Mouse (Mus musculus): ENCODE measurements around the gene Il17c. TPM values are rescaled to one million over a fixed set of nuclear protein-coding genes. Genes with fewer than 3 reads are reported as not detected.

Gene Il17c
- polyA plus RNA-seq, 1 experiment from 2014 or later = not detected

DNA sequence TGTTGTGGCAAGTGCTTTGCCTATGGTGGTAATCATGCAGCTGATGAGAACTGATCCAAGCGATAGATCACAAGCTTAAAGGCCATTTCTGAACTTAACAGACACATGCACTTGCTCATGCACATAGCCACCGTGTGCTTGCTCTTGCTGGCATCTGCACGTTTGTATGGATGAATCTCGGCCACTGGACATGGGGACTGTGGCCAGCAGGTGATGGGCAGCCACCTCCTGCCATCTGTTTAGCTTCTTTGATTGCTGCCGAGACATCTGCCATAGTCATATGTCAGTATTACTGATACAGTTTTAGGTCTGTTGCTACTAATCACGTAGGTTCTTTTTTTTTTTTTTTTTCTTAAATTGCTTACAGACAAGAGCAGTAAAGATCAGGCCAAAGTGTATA, 26.5 kb upstream of the Il17c start:
- Histone ChIP-seq H3K4me1 (ENCODE audit: control insufficient read depth, insufficient read depth, low read length) (no peaks in the 10 kb centered on the region), H3K9ac (ENCODE audit: low read length) (no peak overlapping the region), H3K36me3 (ENCODE audit: control insufficient read depth, insufficient read depth, low read length) (peaks cover 24% of the 10 kb centered on the region), H3K4me3 (replicated peaks; ENCODE audit: low read length) (no peak overlapping the region), H3K27me3 (ENCODE audit: control insufficient read depth, insufficient read depth, low read length) (no peaks in the 10 kb centered on the region), H3K9me3 (replicated peaks; ENCODE audit: control insufficient read depth, low read length) (no peaks in the 10 kb centered on the region), H3K4me2 (ENCODE audit: low read depth, low read length) (no peak overlapping the region), H3K27ac (ENCODE audit: low read length) (no peak overlapping the region)
- 88% methylated on average over 6 of the region's 6 CpGs for WGBS
- ATAC-seq (ENCODE audit: insufficient read depth, low FRiP score) = no peak

DNA sequence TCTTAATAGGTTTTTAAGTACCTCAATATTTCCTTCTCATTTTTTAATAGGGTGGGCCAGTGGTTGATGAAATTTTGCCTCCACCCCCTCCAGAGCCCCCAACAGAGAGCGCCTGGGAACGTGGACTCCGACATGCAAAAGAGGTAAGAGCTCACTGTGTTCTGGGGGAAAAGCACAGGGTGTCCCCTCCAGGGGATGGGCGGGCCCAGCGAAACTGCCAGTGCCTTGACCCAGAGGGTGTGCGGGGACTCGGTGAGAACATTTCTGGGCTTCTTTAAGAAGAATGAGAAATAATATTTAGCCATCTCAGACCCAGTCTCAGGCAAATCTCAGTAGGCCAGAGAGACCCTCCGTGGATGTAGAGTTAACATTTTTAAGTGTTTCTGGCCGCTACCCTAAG, 23.6 kb upstream of the Il17c start:
- no peak overlapping the region for H3K9ac ChIP-seq (ENCODE audit: low read length)
- no peak for ATAC-seq (ENCODE audit: insufficient read depth, low FRiP score)
- H3K9me3 ChIP-seq (replicated peaks; ENCODE audit: control insufficient read depth, low read length) = no peaks in the 10 kb centered on the region
- H3K27ac ChIP-seq (ENCODE audit: low read length) = no peak overlapping the region
- peaks cover 34% of the 10 kb centered on the region for H3K36me3 ChIP-seq (ENCODE audit: control insufficient read depth, insufficient read depth, low read length)
- H3K27me3 ChIP-seq (ENCODE audit: control insufficient read depth, insufficient read depth, low read length) = no peaks in the 10 kb centered on the region
- 92% methylated on average over 9 of the region's 9 CpGs for WGBS
- no peaks in the 10 kb centered on the region for H3K4me1 ChIP-seq (ENCODE audit: control insufficient read depth, insufficient read depth, low read length)
- H3K4me3 ChIP-seq (replicated peaks; ENCODE audit: low read length) = no peak overlapping the region
- no peak overlapping the region for H3K4me2 ChIP-seq (ENCODE audit: low read depth, low read length)

DNA sequence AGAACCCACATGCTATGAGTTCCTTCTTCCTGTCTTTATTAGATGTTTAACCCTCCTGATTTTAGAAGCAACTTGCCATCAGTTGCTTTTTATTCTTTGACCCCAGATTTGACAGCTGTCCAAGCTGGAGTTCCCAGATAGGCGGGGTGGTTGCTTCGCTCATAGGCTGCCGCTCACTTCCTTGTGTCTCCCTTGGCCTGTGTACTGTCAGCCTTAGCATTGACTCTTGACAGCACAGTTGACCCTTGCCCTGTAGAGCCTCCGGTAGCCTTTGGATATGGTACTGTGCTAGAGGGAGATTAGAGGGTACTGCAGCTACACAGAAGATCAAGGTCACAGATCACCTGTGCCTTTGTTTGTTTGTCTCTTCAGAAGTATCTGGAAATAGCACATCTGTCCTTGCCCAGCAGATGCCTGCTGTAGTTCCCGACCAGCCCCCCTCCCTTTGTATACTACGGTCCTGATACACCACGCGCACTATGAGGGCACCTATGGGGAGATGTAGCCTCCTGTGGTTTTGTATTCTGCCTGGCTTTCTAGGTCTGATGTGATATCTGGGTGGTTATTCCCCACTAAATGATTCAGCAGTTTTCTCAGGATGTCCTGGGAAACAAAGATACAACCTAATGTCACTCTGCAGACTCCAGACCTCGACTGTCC, 16.5 kb upstream of the Il17c start:
- Histone ChIP-seq H3K4me3 (replicated peaks; ENCODE audit: low read length) (no peak overlapping the region), H3K27ac (ENCODE audit: low read length) (no peak overlapping the region), H3K9me3 (replicated peaks; ENCODE audit: control insufficient read depth, low read length) (no peaks in the 10 kb centered on the region), H3K4me1 (ENCODE audit: control insufficient read depth, insufficient read depth, low read length) (no peaks in the 10 kb centered on the region), H3K27me3 (ENCODE audit: control insufficient read depth, insufficient read depth, low read length) (no peaks in the 10 kb centered on the region), H3K4me2 (ENCODE audit: low read depth, low read length) (no peak overlapping the region), H3K9ac (ENCODE audit: low read length) (no peak overlapping the region), H3K36me3 (ENCODE audit: control insufficient read depth, insufficient read depth, low read length) (peaks cover 38% of the 10 kb centered on the region)
- ATAC-seq (ENCODE audit: insufficient read depth, low FRiP score) = no peak
- WGBS = 84% methylated on average over 9 of the region's 9 CpGs

DNA sequence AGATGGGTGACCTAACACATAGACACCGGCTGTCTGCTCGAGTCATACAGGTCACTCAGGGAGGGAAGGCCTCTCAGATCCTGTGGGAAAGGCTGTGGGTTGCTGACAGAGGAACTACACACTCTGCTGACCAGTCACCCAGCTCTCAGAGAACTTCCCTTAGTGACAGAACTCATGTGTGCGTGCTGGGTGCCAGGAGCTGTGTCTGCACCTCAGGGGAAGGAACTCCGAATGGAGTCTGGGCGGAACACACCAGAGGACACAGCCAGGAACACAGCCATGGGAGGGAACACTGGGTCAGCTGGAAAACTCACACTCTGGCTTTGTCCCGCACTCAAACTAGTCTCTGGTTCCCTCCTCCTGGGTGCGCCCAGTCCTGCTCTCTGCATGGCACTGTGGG, 14.1 kb upstream of the Il17c start:
- no peak overlapping the region for H3K9ac ChIP-seq (ENCODE audit: low read length)
- no peak overlapping the region for H3K27ac ChIP-seq (ENCODE audit: low read length)
- 90% methylated on average over 7 of the region's 7 CpGs for WGBS
- H3K36me3 ChIP-seq (ENCODE audit: control insufficient read depth, insufficient read depth, low read length) = peaks cover 31% of the 10 kb centered on the region
- H3K9me3 ChIP-seq (replicated peaks; ENCODE audit: control insufficient read depth, low read length) = no peaks in the 10 kb centered on the region
- no peaks in the 10 kb centered on the region for H3K27me3 ChIP-seq (ENCODE audit: control insufficient read depth, insufficient read depth, low read length)
- no peak overlapping the region for H3K4me3 ChIP-seq (replicated peaks; ENCODE audit: low read length)
- H3K4me2 ChIP-seq (ENCODE audit: low read depth, low read length) = no peak overlapping the region
- ATAC-seq (ENCODE audit: insufficient read depth, low FRiP score) = no peak
- H3K4me1 ChIP-seq (ENCODE audit: control insufficient read depth, insufficient read depth, low read length) = no peaks in the 10 kb centered on the region

DNA sequence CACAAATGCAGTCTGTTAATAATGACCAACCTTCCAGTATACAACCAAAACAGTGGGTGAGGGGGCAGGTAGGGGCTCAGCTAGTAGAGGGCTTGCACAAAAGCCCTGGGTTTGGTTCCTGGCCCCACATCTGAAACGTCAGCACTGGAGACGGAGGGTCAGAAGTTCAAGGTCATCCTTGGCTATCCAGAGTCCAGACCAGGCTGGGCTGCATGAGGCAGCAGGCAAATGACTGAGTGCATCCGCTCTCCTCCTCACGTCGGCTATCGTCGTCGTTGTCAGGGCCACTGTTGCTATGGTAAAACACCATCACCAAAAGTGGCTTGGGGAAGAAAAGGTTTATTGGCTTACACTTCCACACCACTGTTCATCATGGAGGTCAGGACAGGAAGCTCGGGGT, 7.5 kb upstream of the Il17c start:
- H3K4me3 ChIP-seq (replicated peaks; ENCODE audit: low read length) = no peak overlapping the region
- no peak overlapping the region for H3K9ac ChIP-seq (ENCODE audit: low read length)
- ATAC-seq (ENCODE audit: insufficient read depth, low FRiP score) = no peak
- 83% methylated on average over 9 of the region's 9 CpGs for WGBS
- H3K36me3 ChIP-seq (ENCODE audit: control insufficient read depth, insufficient read depth, low read length) = peaks cover 40% of the 10 kb centered on the region
- H3K9me3 ChIP-seq (replicated peaks; ENCODE audit: control insufficient read depth, low read length) = no peaks in the 10 kb centered on the region
- H3K4me2 ChIP-seq (ENCODE audit: low read depth, low read length) = no peak overlapping the region
- H3K27me3 ChIP-seq (ENCODE audit: control insufficient read depth, insufficient read depth, low read length) = no peaks in the 10 kb centered on the region
- no peak overlapping the region for H3K27ac ChIP-seq (ENCODE audit: low read length)
- H3K4me1 ChIP-seq (ENCODE audit: control insufficient read depth, insufficient read depth, low read length) = no peaks in the 10 kb centered on the region

DNA sequence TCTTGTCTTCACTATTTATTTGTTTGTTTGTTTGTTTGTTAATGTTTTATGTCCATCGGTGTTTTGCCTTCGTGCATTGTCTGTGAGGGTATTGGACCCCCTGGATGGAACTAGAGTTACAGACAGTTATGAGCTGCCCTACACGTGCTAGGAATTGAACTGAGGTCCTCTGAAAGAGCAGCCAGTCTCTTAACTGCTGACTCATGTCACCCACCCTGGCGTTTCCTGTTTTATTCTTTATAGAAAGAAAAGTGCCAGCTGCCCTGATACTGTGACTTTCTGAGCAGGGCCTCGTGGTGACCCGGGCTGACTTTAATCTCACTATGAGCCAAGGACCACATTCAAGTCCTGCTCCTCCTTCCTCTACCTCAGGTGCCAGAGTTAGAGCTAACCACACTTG, 6.3 kb upstream of the Il17c start:
- Histone ChIP-seq H3K36me3 (ENCODE audit: control insufficient read depth, insufficient read depth, low read length) (peaks cover 29% of the 10 kb centered on the region), H3K4me2 (ENCODE audit: low read depth, low read length) (no peak overlapping the region), H3K4me1 (ENCODE audit: control insufficient read depth, insufficient read depth, low read length) (no peaks in the 10 kb centered on the region), H3K9me3 (replicated peaks; ENCODE audit: control insufficient read depth, low read length) (no peaks in the 10 kb centered on the region), H3K4me3 (replicated peaks; ENCODE audit: low read length) (no peak overlapping the region), H3K9ac (ENCODE audit: low read length) (no peak overlapping the region), H3K27me3 (ENCODE audit: control insufficient read depth, insufficient read depth, low read length) (no peaks in the 10 kb centered on the region), H3K27ac (ENCODE audit: low read length) (no peak overlapping the region)
- 82% methylated on average over 6 of the region's 6 CpGs for WGBS
- no peak for ATAC-seq (ENCODE audit: insufficient read depth, low FRiP score)

DNA sequence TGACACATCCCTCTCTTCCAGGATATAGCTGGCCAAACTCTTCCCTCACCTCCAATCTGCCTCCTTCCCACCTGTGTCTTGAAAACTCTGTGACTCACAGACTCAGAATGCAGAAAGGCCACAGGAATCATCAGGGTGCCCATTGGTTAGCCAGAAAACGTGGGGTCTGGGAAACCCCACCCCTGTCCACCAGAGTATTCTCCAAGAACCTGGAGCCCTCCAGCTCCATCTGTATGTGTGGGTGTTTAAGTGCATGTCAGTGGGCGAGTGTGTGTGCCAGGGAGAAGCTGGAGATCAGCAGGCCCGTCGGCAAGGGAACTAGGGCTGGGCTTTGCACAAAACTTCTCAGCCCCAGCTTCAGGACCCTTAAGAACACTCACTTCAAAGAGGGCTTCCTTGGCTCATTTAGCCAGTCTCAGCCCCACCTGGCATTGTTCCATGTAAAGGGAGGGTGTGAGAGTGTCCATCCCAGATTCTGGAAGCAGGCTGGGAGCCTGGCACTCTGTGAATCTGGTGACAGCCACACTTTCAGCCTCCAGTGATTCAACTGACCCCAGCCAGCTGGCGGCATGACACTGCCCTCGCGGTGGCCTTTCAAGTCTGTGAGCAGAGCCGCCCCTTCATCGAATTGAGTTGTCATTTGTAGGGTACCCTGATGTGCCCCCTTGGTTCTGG, 1.8 kb upstream of the Il17c start:
- H3K4me1 ChIP-seq (ENCODE audit: control insufficient read depth, insufficient read depth, low read length) = 0 out of 2 replicates have a peak, but pooled peaks cover 4% of the 10 kb centered on the region
- H3K9me3 ChIP-seq (replicated peaks; ENCODE audit: control insufficient read depth, low read length) = no peaks in the 10 kb centered on the region
- H3K36me3 ChIP-seq (ENCODE audit: control insufficient read depth, insufficient read depth, low read length) = peaks cover 6% of the 10 kb centered on the region; the same call in 1 of the 2 replicates
- no peaks in the 10 kb centered on the region for H3K27me3 ChIP-seq (ENCODE audit: control insufficient read depth, insufficient read depth, low read length)
- no peak for ATAC-seq (ENCODE audit: insufficient read depth, low FRiP score)
- H3K4me2 ChIP-seq (ENCODE audit: low read depth, low read length) = no peak overlapping the region
- H3K9ac ChIP-seq (ENCODE audit: low read length) = no peak overlapping the region
- WGBS = 65% methylated on average over 9 of the region's 9 CpGs
- H3K4me3 ChIP-seq (replicated peaks; ENCODE audit: low read length) = no peak overlapping the region
- H3K27ac ChIP-seq (ENCODE audit: low read length) = no peak overlapping the region

DNA sequence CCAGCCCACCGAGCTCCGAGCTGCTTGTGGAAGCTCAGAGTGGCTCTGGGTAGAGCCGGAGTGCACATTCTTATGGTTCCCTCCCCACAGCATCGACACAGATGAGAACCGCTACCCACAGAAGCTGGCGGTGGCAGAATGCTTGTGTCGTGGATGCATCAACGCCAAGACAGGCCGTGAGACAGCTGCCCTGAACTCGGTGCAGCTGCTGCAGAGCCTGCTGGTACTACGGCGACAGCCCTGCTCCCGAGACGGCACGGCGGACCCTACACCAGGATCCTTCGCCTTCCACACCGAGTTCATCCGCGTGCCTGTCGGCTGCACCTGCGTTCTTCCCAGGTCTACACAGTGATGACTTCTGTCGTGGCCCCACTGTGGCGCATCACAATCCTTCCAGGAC, 1.4 kb downstream of the Il17c start:
- no peak overlapping the region for H3K9ac ChIP-seq (ENCODE audit: low read length)
- 0 out of 2 replicates have a peak, but pooled peaks cover 4% of the 10 kb centered on the region for H3K4me1 ChIP-seq (ENCODE audit: control insufficient read depth, insufficient read depth, low read length)
- H3K4me2 ChIP-seq (ENCODE audit: low read depth, low read length) = no peak overlapping the region
- H3K4me3 ChIP-seq (replicated peaks; ENCODE audit: low read length) = no peak overlapping the region
- H3K27me3 ChIP-seq (ENCODE audit: control insufficient read depth, insufficient read depth, low read length) = no peaks in the 10 kb centered on the region
- WGBS = 85% methylated on average over 24 of the region's 24 CpGs
- no peaks in the 10 kb centered on the region for H3K36me3 ChIP-seq (ENCODE audit: control insufficient read depth, insufficient read depth, low read length)
- H3K27ac ChIP-seq (ENCODE audit: low read length) = no peak overlapping the region
- ATAC-seq (ENCODE audit: insufficient read depth, low FRiP score) = no peak
- no peaks in the 10 kb centered on the region for H3K9me3 ChIP-seq (replicated peaks; ENCODE audit: control insufficient read depth, low read length)

DNA sequence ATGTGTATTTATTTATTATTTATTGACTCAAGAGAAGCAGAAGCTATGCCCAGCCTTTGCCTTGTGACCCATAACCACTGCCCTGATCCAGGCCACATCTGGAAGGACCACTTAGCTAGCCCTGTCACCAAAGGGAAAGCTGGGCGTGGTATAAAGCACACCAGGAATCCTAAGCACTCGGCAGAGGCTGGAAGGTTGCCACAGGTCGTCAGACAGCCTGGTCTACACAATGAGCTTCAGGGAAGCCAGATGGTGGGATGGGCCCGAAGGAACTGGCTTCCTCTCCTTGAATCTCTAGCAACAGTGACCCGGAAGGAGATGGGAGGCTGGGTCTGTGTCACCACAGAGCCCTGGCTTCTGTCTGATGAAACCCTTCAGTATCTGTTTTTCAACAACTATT, 1.8 kb downstream of the Il17c start:
- H3K27ac ChIP-seq (ENCODE audit: low read length) = no peak overlapping the region
- no peak for ATAC-seq (ENCODE audit: insufficient read depth, low FRiP score)
- no peak overlapping the region for H3K9ac ChIP-seq (ENCODE audit: low read length)
- no peaks in the 10 kb centered on the region for H3K27me3 ChIP-seq (ENCODE audit: control insufficient read depth, insufficient read depth, low read length)
- 0 out of 2 replicates have a peak, but pooled peaks cover 4% of the 10 kb centered on the region for H3K4me1 ChIP-seq (ENCODE audit: control insufficient read depth, insufficient read depth, low read length)
- H3K4me3 ChIP-seq (replicated peaks; ENCODE audit: low read length) = no peak overlapping the region
- no peaks in the 10 kb centered on the region for H3K36me3 ChIP-seq (ENCODE audit: control insufficient read depth, insufficient read depth, low read length)
- 40% methylated on average over 5 of the region's 5 CpGs for WGBS
- no peak overlapping the region for H3K4me2 ChIP-seq (ENCODE audit: low read depth, low read length)
- no peaks in the 10 kb centered on the region for H3K9me3 ChIP-seq (replicated peaks; ENCODE audit: control insufficient read depth, low read length)

All from stomach, embryonic 16.5 days (tissue).